Mouse (Mus musculus): ENCODE measurements around the gene Adsl. TPM values are rescaled to one million over a fixed set of nuclear protein-coding genes. Genes with fewer than 3 reads are reported as not detected.
"Not testable (repeated sequence)": the region's sequence is repeated elsewhere in the genome, so short reads cannot be mapped to it uniquely, and the experiment has no call there.

The Adsl gene
- polyA plus RNA-seq, 1 experiment from 2014 or later: 113 TPM

GRCm38 (mm10) chr15:80924211-80924610 is 24.1 kb upstream of the Adsl start:
- Histone ChIP-seq H3K27me3 (no peaks in the 10 kb centered on the region), H3K9me3 (no peaks in the 10 kb centered on the region), H3K27ac (replicated peaks) (no peak overlapping the region), H3K4me2 (no peak overlapping the region), H3K4me1 (replicated peaks) (no peaks in the 10 kb centered on the region), H3K36me3 (peaks cover 77% of the 10 kb centered on the region), H3K9ac (no peak overlapping the region), H3K4me3 (no peak overlapping the region)
- 95% methylated on average over 2 of the region's 2 CpGs for WGBS
- ATAC-seq (ENCODE audit: low FRiP score, low read depth): no peak

- Histone ChIP-seq H3K27ac (replicated peaks) (no peak overlapping the region), H3K36me3 (peaks cover 62% of the 10 kb centered on the region), H3K4me1 (replicated peaks) (no peaks in the 10 kb centered on the region), H3K4me2 (no peak overlapping the region), H3K9ac (no peak overlapping the region), H3K27me3 (no peaks in the 10 kb centered on the region), H3K9me3 (no peaks in the 10 kb centered on the region), H3K4me3 (no peak overlapping the region)
- no peak for ATAC-seq (ENCODE audit: low FRiP score, low read depth)
- WGBS: 86% methylated on average over 20 of the region's 20 CpGs
These were observed 19.4 kb upstream of the Adsl start for GRCm38 (mm10) chr15:80928811-80929355.

DNA sequence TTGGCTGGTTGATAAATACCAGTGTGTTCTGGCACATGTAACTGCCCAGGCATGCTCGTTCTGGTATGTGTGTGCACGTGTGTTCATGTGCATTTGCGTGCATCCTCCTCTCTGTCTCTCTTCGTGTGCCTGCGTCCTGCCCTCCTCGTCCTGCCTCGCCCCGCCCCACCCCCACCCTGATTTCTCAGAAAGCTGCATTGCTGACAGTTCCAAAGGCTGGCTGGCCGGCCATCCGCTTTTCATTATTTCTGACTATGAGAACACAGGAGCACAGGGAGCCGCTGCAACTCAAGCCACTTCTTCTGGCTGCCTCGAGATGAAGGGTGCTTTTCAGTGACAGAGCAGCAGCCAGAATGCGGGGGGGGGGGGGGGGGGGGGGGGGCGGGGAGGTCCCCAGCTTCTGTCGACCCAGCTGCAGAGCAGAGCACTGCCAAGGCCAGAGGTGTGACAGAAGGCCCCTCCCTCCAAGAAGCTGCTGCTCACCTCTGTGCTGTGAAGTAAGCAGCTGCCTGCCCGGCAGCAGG is 18.2 kb upstream of the Adsl start:
- H3K27me3 ChIP-seq: no peaks in the 10 kb centered on the region

DNA sequence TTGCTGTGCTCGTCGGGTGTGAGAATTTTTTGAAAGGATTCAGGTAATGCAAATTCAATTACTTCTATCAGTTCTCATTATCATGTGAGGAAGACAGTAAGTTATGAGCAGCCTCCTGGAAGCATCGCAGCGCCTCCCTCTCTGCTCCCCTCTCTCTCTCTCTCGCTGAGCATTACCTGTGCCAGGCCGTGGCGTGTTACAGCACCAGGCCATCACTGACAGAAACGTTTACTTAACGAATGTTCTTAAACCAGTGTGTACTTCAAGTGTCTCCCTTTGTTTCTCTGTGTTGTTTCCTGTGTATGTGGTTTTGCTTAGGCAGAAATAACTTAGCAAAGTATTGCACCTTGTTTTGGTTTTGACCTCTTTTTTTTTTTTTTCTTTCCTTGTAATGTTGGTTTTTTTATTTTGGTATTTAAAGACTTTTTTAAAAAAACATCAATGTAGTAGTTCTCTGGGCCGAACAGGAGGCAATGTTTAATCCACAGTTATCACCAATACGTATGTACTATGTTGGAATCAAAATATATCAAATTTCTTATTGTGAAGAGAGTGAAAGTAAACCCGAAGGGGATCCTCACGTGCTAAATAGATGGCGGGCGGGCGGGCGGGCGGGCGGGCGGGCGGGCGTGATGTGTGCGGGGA is 17.5 kb upstream of the Adsl start:
- not testable (repeated sequence) for H3K9me3 ChIP-seq; H3K27me3 ChIP-seq; ATAC-seq (ENCODE audit: low FRiP score, low read depth); H3K4me1 ChIP-seq (replicated peaks); H3K27ac ChIP-seq (replicated peaks); H3K4me3 ChIP-seq; H3K4me2 ChIP-seq; H3K9ac ChIP-seq
- H3K36me3 ChIP-seq: peaks cover 54% of the 10 kb centered on the region
- 90% methylated on average over 23 of the region's 23 CpGs for WGBS

More for the DNA sequence above, 18.2 kb upstream of the Adsl start:
- Histone ChIP-seq H3K27ac (replicated peaks) (no peak overlapping the region), H3K36me3 (peaks cover 57% of the 10 kb centered on the region), H3K9ac (no peak overlapping the region), H3K9me3 (no peaks in the 10 kb centered on the region), H3K4me2 (no peak overlapping the region), H3K4me1 (replicated peaks) (no peaks in the 10 kb centered on the region), H3K4me3 (no peak overlapping the region)
- no peak for ATAC-seq (ENCODE audit: low FRiP score, low read depth)
- WGBS: 32% methylated on average over 15 of the region's 16 CpGs

DNA sequence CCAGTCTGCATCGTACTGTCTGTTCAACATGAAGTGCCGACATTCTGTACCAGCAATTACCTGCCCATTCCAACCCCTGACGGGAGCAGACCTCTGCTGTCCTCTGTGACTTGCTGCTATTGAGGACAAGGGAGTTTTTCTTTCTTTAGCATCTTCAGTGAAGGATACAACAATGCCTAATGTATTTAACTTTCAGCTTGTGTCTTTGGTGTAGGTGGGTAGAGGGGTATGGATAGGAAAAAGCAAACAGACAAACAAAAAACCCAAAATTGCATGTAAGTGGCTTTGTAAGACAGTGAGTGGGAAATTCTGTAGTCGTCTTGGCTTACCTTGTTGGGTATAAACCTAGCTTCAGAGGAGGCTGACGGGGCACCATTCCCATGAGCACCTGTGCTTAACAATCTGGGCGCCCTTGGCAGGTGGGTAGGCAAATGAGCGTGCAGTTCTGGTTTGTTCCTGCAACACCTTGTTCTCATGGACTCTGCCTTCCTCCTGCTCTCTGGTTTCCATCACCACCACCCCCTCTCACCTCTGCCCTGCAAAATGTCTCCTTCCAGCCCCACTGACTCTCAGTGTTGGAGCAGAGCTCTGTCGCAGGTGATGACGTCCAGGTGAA is 16.8 kb upstream of the Adsl start:
- no peaks in the 10 kb centered on the region for H3K27me3 ChIP-seq
- H3K4me3 ChIP-seq: no peak overlapping the region
- H3K9ac ChIP-seq: no peak overlapping the region
- no peaks in the 10 kb centered on the region for H3K4me1 ChIP-seq (replicated peaks)
- no peak overlapping the region for H3K4me2 ChIP-seq
- H3K27ac ChIP-seq (replicated peaks): no peak overlapping the region
- 94% methylated on average over 9 of the region's 9 CpGs for WGBS
- H3K9me3 ChIP-seq: no peaks in the 10 kb centered on the region
- H3K36me3 ChIP-seq: peaks cover 47% of the 10 kb centered on the region
- no peak for ATAC-seq (ENCODE audit: low FRiP score, low read depth)

GRCm38 (mm10) chr15:80934841-80935240 is 13.4 kb upstream of the Adsl start:
- Histone ChIP-seq H3K4me1 (replicated peaks) (no peaks in the 10 kb centered on the region), H3K4me2 (no peak overlapping the region), H3K36me3 (peaks cover 25% of the 10 kb centered on the region), H3K27me3 (no peaks in the 10 kb centered on the region), H3K9ac (no peak overlapping the region), H3K4me3 (no peak overlapping the region), H3K27ac (replicated peaks) (no peak overlapping the region), H3K9me3 (no peaks in the 10 kb centered on the region)
- WGBS: 94% methylated on average over 5 of the region's 5 CpGs
- ATAC-seq (ENCODE audit: low FRiP score, low read depth): no peak

- no peaks in the 10 kb centered on the region for H3K27me3 ChIP-seq
- 74% methylated on average over 3 of the region's 3 CpGs for WGBS
- no peak for ATAC-seq (ENCODE audit: low FRiP score, low read depth)
- no peaks in the 10 kb centered on the region for H3K9me3 ChIP-seq
- H3K27ac ChIP-seq (replicated peaks): no peak overlapping the region
- H3K9ac ChIP-seq: no peak overlapping the region
- peaks cover 19% of the 10 kb centered on the region for H3K36me3 ChIP-seq
- no peak overlapping the region for H3K4me3 ChIP-seq
- H3K4me1 ChIP-seq (replicated peaks): no peaks in the 10 kb centered on the region
- no peak overlapping the region for H3K4me2 ChIP-seq
These were observed 11.6 kb upstream of the Adsl start for GRCm38 (mm10) chr15:80936686-80937085.

GRCm38 (mm10) chr15:80938615-80939014 is 9.7 kb upstream of the Adsl start:
- H3K9me3 ChIP-seq: no peaks in the 10 kb centered on the region
- 87% methylated on average over 4 of the region's 4 CpGs for WGBS
- H3K4me2 ChIP-seq: no peak overlapping the region

DNA sequence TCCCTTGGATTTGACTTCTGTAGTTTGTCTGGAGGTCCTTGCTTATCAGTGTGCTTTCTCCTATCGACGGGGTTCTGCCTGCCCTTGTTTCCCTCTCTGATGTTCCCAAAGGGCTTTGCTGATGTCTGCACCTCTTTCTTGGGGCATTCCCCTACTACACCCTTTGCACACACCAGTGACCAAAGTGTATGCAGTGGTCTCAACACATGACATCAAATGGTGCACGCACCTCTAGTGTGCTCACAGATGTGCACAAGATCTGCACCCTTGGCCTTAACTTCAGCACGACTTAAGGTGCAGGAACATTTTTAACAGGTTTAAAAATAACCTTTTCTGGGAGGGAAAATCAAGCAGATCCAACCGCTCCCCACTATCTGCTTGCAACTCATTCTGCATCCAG is 8.9 kb upstream of the Adsl start:
- H3K4me1 ChIP-seq (replicated peaks): no peaks in the 10 kb centered on the region
- H3K4me2 ChIP-seq: no peak overlapping the region
- WGBS: 80% methylated on average over 5 of the region's 5 CpGs
- no peak for ATAC-seq (ENCODE audit: low FRiP score, low read depth)
- H3K27me3 ChIP-seq: no peaks in the 10 kb centered on the region
- H3K9me3 ChIP-seq: no peaks in the 10 kb centered on the region
- H3K27ac ChIP-seq (replicated peaks): no peak overlapping the region
- H3K36me3 ChIP-seq: 0 out of 2 replicates have a peak, but pooled peaks cover 2% of the 10 kb centered on the region
- no peak overlapping the region for H3K4me3 ChIP-seq
- H3K9ac ChIP-seq: no peak overlapping the region

More at GRCm38 (mm10) chr15:80938615-80939014, 9.7 kb upstream of the Adsl start:
- H3K4me1 ChIP-seq (replicated peaks): no peaks in the 10 kb centered on the region
- no peaks in the 10 kb centered on the region for H3K27me3 ChIP-seq
- no peak overlapping the region for H3K4me3 ChIP-seq
- 0 out of 2 replicates have a peak, but pooled peaks cover 10% of the 10 kb centered on the region for H3K36me3 ChIP-seq
- ATAC-seq (ENCODE audit: low FRiP score, low read depth): no peak
- no peak overlapping the region for H3K27ac ChIP-seq (replicated peaks)
- no peak overlapping the region for H3K9ac ChIP-seq

DNA sequence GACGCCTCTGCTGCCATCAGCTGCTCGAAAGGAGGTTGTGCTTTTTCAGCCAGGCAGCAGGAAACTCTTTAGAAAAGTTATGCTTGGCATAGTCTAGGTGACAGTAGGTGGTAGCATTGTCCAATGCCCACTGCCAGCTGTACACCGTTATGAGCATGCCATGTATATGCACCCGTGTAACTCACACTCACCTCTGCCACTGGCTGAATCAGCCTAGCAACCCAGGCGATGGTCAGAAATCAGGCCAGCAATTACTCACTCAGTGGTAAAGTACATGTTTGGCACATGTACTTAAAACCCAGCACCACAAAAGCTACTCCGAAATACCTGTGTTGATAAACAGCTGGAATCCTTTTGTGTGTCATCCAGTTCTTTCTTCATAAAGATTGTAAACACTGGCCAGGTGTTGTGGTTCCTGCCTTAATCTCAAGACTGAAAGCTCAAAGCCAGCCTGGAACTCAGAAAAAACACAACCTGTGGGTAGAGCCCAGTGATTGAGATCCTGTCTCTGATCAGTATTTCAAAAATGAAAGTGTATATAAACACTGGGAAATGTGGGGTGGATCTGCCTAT is 6.7 kb upstream of the Adsl start:
- no peaks in the 10 kb centered on the region for H3K4me1 ChIP-seq (replicated peaks)
- no peak overlapping the region for H3K27ac ChIP-seq (replicated peaks)
- no peak overlapping the region for H3K4me2 ChIP-seq
- H3K9ac ChIP-seq: no peak overlapping the region
- 82% methylated on average over 6 of the region's 6 CpGs for whole genome bisulfite sequencing
- no peaks in the 10 kb centered on the region for H3K9me3 ChIP-seq
- no peaks in the 10 kb centered on the region for H3K27me3 ChIP-seq
- no peak for ATAC-seq (ENCODE audit: low FRiP score, low read depth)
- no peak overlapping the region for H3K4me3 ChIP-seq
- H3K36me3 ChIP-seq: no peaks in the 10 kb centered on the region

- Histone ChIP-seq H3K4me1 (replicated peaks) (peaks cover 17% of the 10 kb centered on the region), H3K4me2 (no peak overlapping the region), H3K4me3 (no peak overlapping the region), H3K36me3 (no peaks in the 10 kb centered on the region), H3K9ac (no peak overlapping the region), H3K27ac (replicated peaks) (no peak overlapping the region), H3K9me3 (no peaks in the 10 kb centered on the region), H3K27me3 (no peaks in the 10 kb centered on the region)
- ATAC-seq (ENCODE audit: low FRiP score, low read depth): no peak
- 65% methylated on average over 3 of the region's 3 CpGs for WGBS
These were observed 2.4 kb upstream of the Adsl start for GRCm38 (mm10) chr15:80945851-80946250.

GRCm38 (mm10) chr15:80949431-80949830 is 1.1 kb downstream of the Adsl start:
- Histone ChIP-seq H3K27ac (replicated peaks) (no peak overlapping the region), H3K27me3 (no peaks in the 10 kb centered on the region), H3K4me3 (peak overlapping the region; percentile 73), H3K4me1 (replicated peaks) (peaks cover 17% of the 10 kb centered on the region), H3K9ac (peak overlapping the region; percentile 64; the same call in 1 of the 2 replicates), H3K4me2 (peak overlapping the region; percentile 82), H3K9me3 (no peaks in the 10 kb centered on the region), H3K36me3 (peaks cover 14% of the 10 kb centered on the region)
- ATAC-seq (ENCODE audit: low FRiP score, low read depth): no peak
- WGBS: 66% methylated on average over 4 of the region's 4 CpGs

Data from hindbrain, embryonic 15.5 days (tissue).